Mouse (Mus musculus): ENCODE measurements at regions not wholly inside any gene's neighbourhood (a gene's known extent, or its start where the extent isn't known, plus 50 kb on each side); places are given as distances from the start of the nearest gene placed in this dataset.

- H3K27ac ChIP-seq (ENCODE audit: insufficient read depth, low read depth, low read length, poor library complexity, severe bottlenecking): no peak overlapping the region
Measured at GRCm38 (mm10) chr14:76708728-76709127, 152.0 kb upstream of the Serp2 start.

GRCm38 (mm10) chr14:76703373-76703764 is 146.7 kb upstream of the Serp2 start:
- Histone ChIP-seq H3K27ac (ENCODE audit: insufficient read depth, low read depth, low read length, poor library complexity, severe bottlenecking) (no peak overlapping the region), H3K4me1 (ENCODE audit: control insufficient read depth in 2 of 2, insufficient read depth in 2 of 2, low read length in 2 of 2, poor library complexity in 1 of 2) (peaks cover 2 to 9% of the 10 kb centered on the region in 2 experiments; a peak in 1 of 4 replicates), H3K9ac (ENCODE audit: insufficient read depth, low read depth, low read length, poor library complexity, severe bottlenecking) (no peak overlapping the region), H3K9me3 (ENCODE audit: control insufficient read depth, insufficient read depth, low read depth, low read length) (no peaks in the 10 kb centered on the region), H3K4me3 (ENCODE audit: insufficient read depth in 1 of 2, low read depth in 1 of 2, low read length in 2 of 2, poor library complexity in 1 of 2, severe bottlenecking in 1 of 2) (no peak overlapping the region), H3K36me3 (ENCODE audit: control insufficient read depth, insufficient read depth, low read length, poor library complexity, severe bottlenecking) (no peaks in the 10 kb centered on the region)
- in situ Hi-C loops (cut with MboI; ENCODE audit: low sequenced_read_pairs in 2 of 2, unreplicated experiment in 2 of 2): no loop called here
- no peak for TF ChIP-seq MAFK (IDR thresholded peaks at IDR 0.05; ENCODE audit: insufficient read depth, low read depth, low read length)
- no peak for DNase-seq (ENCODE audit: low read depth, low spot score)

More at GRCm38 (mm10) chr14:76708728-76709127, 152.0 kb upstream of the Serp2 start:
- Histone ChIP-seq H3K9me3 (ENCODE audit: control insufficient read depth, insufficient read depth, low read depth, low read length) (no peaks in the 10 kb centered on the region), H3K4me3 (ENCODE audit: insufficient read depth in 1 of 2, low read depth in 1 of 2, low read length in 2 of 2, poor library complexity in 1 of 2, severe bottlenecking in 1 of 2) (no peak overlapping the region), H3K9ac (ENCODE audit: insufficient read depth, low read depth, low read length, poor library complexity, severe bottlenecking) (no peak overlapping the region), H3K4me1 (ENCODE audit: control insufficient read depth in 2 of 2, insufficient read depth in 2 of 2, low read length in 2 of 2, poor library complexity in 1 of 2) (peaks cover 1 to 2% of the 10 kb centered on the region in 2 experiments; a peak in 1 of 4 replicates), H3K36me3 (ENCODE audit: control insufficient read depth, insufficient read depth, low read length, poor library complexity, severe bottlenecking) (no peaks in the 10 kb centered on the region)
- in situ Hi-C loops (cut with MboI; ENCODE audit: low sequenced_read_pairs in 2 of 2, unreplicated experiment in 2 of 2): no loop called here
- DNase-seq (ENCODE audit: low read depth, low spot score): no peak
- TF ChIP-seq CHD2 (IDR thresholded peaks at IDR 0.05; ENCODE audit: low read depth, low read length) (no peak), MAFK (IDR thresholded peaks at IDR 0.05; ENCODE audit: insufficient read depth, low read depth, low read length) (no peak), ZNF384 (IDR thresholded peaks at IDR 0.05; ENCODE audit: low read depth, low read length) (no peak), ZC3H11A (IDR thresholded peaks at IDR 0.05; ENCODE audit: borderline replicate concordance, low read depth, low read length) (no peak), HCFC1 (IDR thresholded peaks at IDR 0.05; ENCODE audit: borderline replicate concordance, insufficient read depth, low read length) (no peak)

GRCm38 (mm10) chr14:76702709-76703372 is 146.2 kb upstream of the Serp2 start:
- DNase-seq (ENCODE audit: low read depth, low spot score): no peak
- no peak overlapping the region for H3K27ac ChIP-seq (ENCODE audit: insufficient read depth, low read depth, low read length, poor library complexity, severe bottlenecking)

GRCm38 (mm10) chr14:76701911-76702708 is 145.4 kb upstream of the Serp2 start:
- Histone ChIP-seq H3K27ac (ENCODE audit: insufficient read depth, low read depth, low read length, poor library complexity, severe bottlenecking) (no peak overlapping the region), H3K9me3 (ENCODE audit: control insufficient read depth, insufficient read depth, low read depth, low read length) (no peaks in the 10 kb centered on the region), H3K36me3 (ENCODE audit: control insufficient read depth, insufficient read depth, low read length, poor library complexity, severe bottlenecking) (no peaks in the 10 kb centered on the region), H3K9ac (ENCODE audit: insufficient read depth, low read depth, low read length, poor library complexity, severe bottlenecking) (no peak overlapping the region; the same call in 1 of the 2 replicates), H3K4me3 (ENCODE audit: insufficient read depth in 1 of 2, low read depth in 1 of 2, low read length in 2 of 2, poor library complexity in 1 of 2, severe bottlenecking in 1 of 2) (no peak overlapping the region), H3K4me1 (ENCODE audit: control insufficient read depth in 2 of 2, insufficient read depth in 2 of 2, low read length in 2 of 2, poor library complexity in 1 of 2) (peaks cover 2 to 18% of the 10 kb centered on the region in 2 experiments; a peak in 1 of 4 replicates)
- DNase-seq (ENCODE audit: low read depth, low spot score): no peak
- in situ Hi-C loops (cut with MboI; ENCODE audit: low sequenced_read_pairs in 2 of 2, unreplicated experiment in 2 of 2): no loop called here
- no peak for TF ChIP-seq CHD2 (IDR thresholded peaks at IDR 0.05; ENCODE audit: low read depth, low read length)
- no peak for TF ChIP-seq ZNF384 (IDR thresholded peaks at IDR 0.05; ENCODE audit: low read depth, low read length)
- no peak for TF ChIP-seq ZC3H11A (IDR thresholded peaks at IDR 0.05; ENCODE audit: borderline replicate concordance, low read depth, low read length)
- TF ChIP-seq HCFC1 (IDR thresholded peaks at IDR 0.05; ENCODE audit: borderline replicate concordance, insufficient read depth, low read length): no peak
- no peak for TF ChIP-seq MAFK (IDR thresholded peaks at IDR 0.05; ENCODE audit: insufficient read depth, low read depth, low read length)

More at GRCm38 (mm10) chr14:76702709-76703372, 146.2 kb upstream of the Serp2 start:
- TF ChIP-seq HCFC1 (IDR thresholded peaks at IDR 0.05; ENCODE audit: borderline replicate concordance, insufficient read depth, low read length) (no peak), MAFK (IDR thresholded peaks at IDR 0.05; ENCODE audit: insufficient read depth, low read depth, low read length) (no peak), ZC3H11A (IDR thresholded peaks at IDR 0.05; ENCODE audit: borderline replicate concordance, low read depth, low read length) (no peak), ZNF384 (IDR thresholded peaks at IDR 0.05; ENCODE audit: low read depth, low read length) (no peak), CHD2 (IDR thresholded peaks at IDR 0.05; ENCODE audit: low read depth, low read length) (no peak)
- Histone ChIP-seq H3K9me3 (ENCODE audit: control insufficient read depth, insufficient read depth, low read depth, low read length) (no peaks in the 10 kb centered on the region), H3K4me3 (ENCODE audit: insufficient read depth in 1 of 2, low read depth in 1 of 2, low read length in 2 of 2, poor library complexity in 1 of 2, severe bottlenecking in 1 of 2) (no peak overlapping the region), H3K9ac (ENCODE audit: insufficient read depth, low read depth, low read length, poor library complexity, severe bottlenecking) (no peak overlapping the region), H3K4me1 (ENCODE audit: control insufficient read depth in 2 of 2, insufficient read depth in 2 of 2, low read length in 2 of 2, poor library complexity in 1 of 2) (peaks cover 2 to 14% of the 10 kb centered on the region in 2 experiments; a peak in 1 of 4 replicates), H3K36me3 (ENCODE audit: control insufficient read depth, insufficient read depth, low read length, poor library complexity, severe bottlenecking) (no peaks in the 10 kb centered on the region)
- in situ Hi-C loops (cut with MboI; ENCODE audit: low sequenced_read_pairs in 2 of 2, unreplicated experiment in 2 of 2): no loop called here
